Comparison of ENCODE assay signal across 13 mouse cellular contexts in genomic region chr1:54585971-54586555, GRCm38 (mm10). TPM values are rescaled to one million over a fixed set of nuclear protein-coding genes. Genes with fewer than 3 reads are reported as not detected.
DNase-seq lines count a peak whose midpoint lies in the region; ATAC-seq and TF ChIP-seq lines count a peak whose summit lies in the region.
"Had no signal": no experiment of that assay in that cellular context is flagged by ENCODE, and none has a peak within 500 bp of the region (broad histone marks: within the 10 kb centered on the region; RNA-seq: fewer than 3 reads in every experiment).

No protein-coding gene starts in this region.

- no peak overlapping the region for H3K9ac ChIP-seq in forebrain, embryonic 11.5 days (ENCODE audit: low read length)
- no peak overlapping the region for H3K9ac ChIP-seq in forebrain, embryonic 13.5 days
- no peak overlapping the region for H3K9ac ChIP-seq in neural tube, embryonic 13.5 days
- no peak overlapping the region for H3K9ac ChIP-seq in neural tube, embryonic 15.5 days (replicated peaks)
- H3K9ac ChIP-seq in forebrain, postnatal 0 days, result no peak overlapping the region
- H3K9ac ChIP-seq: intestine, embryonic 15.5 days had no signal

- H3K4me2 ChIP-seq in forebrain, embryonic 11.5 days (ENCODE audit: low read depth, low read length, severe bottlenecking), result no peak overlapping the region
- no peak overlapping the region for H3K4me2 ChIP-seq in forebrain, embryonic 13.5 days
- no peak overlapping the region for H3K4me2 ChIP-seq in neural tube, embryonic 13.5 days
- H3K4me2 ChIP-seq in neural tube, embryonic 15.5 days, result no peak overlapping the region
- H3K4me2 ChIP-seq in forebrain, postnatal 0 days (ENCODE audit: low read depth), result no peak overlapping the region
- H3K4me2 ChIP-seq: intestine, embryonic 15.5 days had no signal

- peak; percentile 51; the same call in 1 of the 2 replicates for ATAC-seq in forebrain, embryonic 11.5 days (replicated peaks; ENCODE audit: low FRiP score)
- ATAC-seq in forebrain, embryonic 13.5 days, result no peak
- ATAC-seq in neural tube, embryonic 13.5 days (ENCODE audit: low read depth), result peak; percentile 57; the same call in 1 of the 2 replicates
- no peak for ATAC-seq in neural tube, embryonic 15.5 days (ENCODE audit: low FRiP score)
- ATAC-seq in forebrain, postnatal 0 days, result no peak; the same call in 1 of the 2 replicates
- ATAC-seq: intestine, embryonic 15.5 days had no signal

- 43% methylated on average over 5 of the region's 5 CpGs for whole genome bisulfite sequencing in forebrain, embryonic 11.5 days
- WGBS in forebrain, embryonic 13.5 days, result 29% methylated on average over 5 of the region's 5 CpGs
- 36% methylated on average over 5 of the region's 5 CpGs for WGBS in neural tube, embryonic 13.5 days
- 33% methylated on average over 5 of the region's 5 CpGs for whole genome bisulfite sequencing in neural tube, embryonic 15.5 days
- 27% methylated on average over 5 of the region's 5 CpGs for WGBS in forebrain, postnatal 0 days

- peaks cover 5% of the 10 kb centered on the region; the same call in 1 of the 2 replicates for H3K4me1 ChIP-seq in forebrain, embryonic 11.5 days (replicated peaks; ENCODE audit: control insufficient read depth, insufficient read depth, low read length)
- peaks cover 18% of the 10 kb centered on the region for H3K4me1 ChIP-seq in forebrain, embryonic 13.5 days
- H3K4me1 ChIP-seq in neural tube, embryonic 13.5 days (replicated peaks), result peaks cover 12% of the 10 kb centered on the region
- peaks cover 6% of the 10 kb centered on the region for H3K4me1 ChIP-seq in neural tube, embryonic 15.5 days
- H3K4me1 ChIP-seq in forebrain, postnatal 0 days (ENCODE audit: insufficient read depth), result no peaks in the 10 kb centered on the region
- H3K4me1 ChIP-seq: intestine, embryonic 15.5 days had no signal

- H3K27ac ChIP-seq in forebrain, embryonic 11.5 days (ENCODE audit: low read depth, low read length), result no peak overlapping the region
- H3K27ac ChIP-seq in forebrain, embryonic 13.5 days, result no peak overlapping the region; the same call in 1 of the 2 replicates
- H3K27ac ChIP-seq in neural tube, embryonic 13.5 days (replicated peaks), result no peak overlapping the region
- H3K27ac ChIP-seq in neural tube, embryonic 15.5 days (replicated peaks), result no peak overlapping the region
- no peak overlapping the region; the same call in 1 of the 2 replicates for H3K27ac ChIP-seq in forebrain, postnatal 0 days (ENCODE audit: low read depth, low read length)
- H3K27ac ChIP-seq: heart, embryonic 10.5 days; intestine, embryonic 15.5 days had no signal

- TF ChIP-seq CTCF in forebrain, postnatal 0 days (IDR thresholded peaks at IDR 0.05; ENCODE audit: low read depth), result no peak

- no peaks in the 10 kb centered on the region for H3K9me3 ChIP-seq in forebrain, embryonic 11.5 days (ENCODE audit: control insufficient read depth, low read length)
- H3K9me3 ChIP-seq in forebrain, embryonic 13.5 days (replicated peaks), result no peaks in the 10 kb centered on the region
- H3K9me3 ChIP-seq in neural tube, embryonic 13.5 days, result no peaks in the 10 kb centered on the region
- no peaks in the 10 kb centered on the region for H3K9me3 ChIP-seq in neural tube, embryonic 15.5 days (replicated peaks)
- H3K9me3 ChIP-seq in forebrain, postnatal 0 days (ENCODE audit: low read length), result no peaks in the 10 kb centered on the region
- H3K9me3 ChIP-seq: heart, embryonic 10.5 days; intestine, embryonic 15.5 days had no signal

- no peak overlapping the region for H3K4me3 ChIP-seq in forebrain, embryonic 11.5 days (ENCODE audit: low read depth, low read length)
- H3K4me3 ChIP-seq in forebrain, embryonic 13.5 days, result no peak overlapping the region
- no peak overlapping the region for H3K4me3 ChIP-seq in neural tube, embryonic 13.5 days
- H3K4me3 ChIP-seq in neural tube, embryonic 15.5 days (replicated peaks), result no peak overlapping the region
- H3K4me3 ChIP-seq in forebrain, postnatal 0 days (ENCODE audit: low read depth, low read length), result no peak overlapping the region
- H3K4me3 ChIP-seq: heart, embryonic 10.5 days; intestine, embryonic 15.5 days had no signal

- H3K36me3 ChIP-seq in forebrain, embryonic 11.5 days (ENCODE audit: control insufficient read depth, insufficient read depth, low read length), result no peaks in the 10 kb centered on the region
- no peaks in the 10 kb centered on the region for H3K36me3 ChIP-seq in forebrain, embryonic 13.5 days (ENCODE audit: poor library complexity, severe bottlenecking)
- no peaks in the 10 kb centered on the region for H3K36me3 ChIP-seq in neural tube, embryonic 13.5 days
- H3K36me3 ChIP-seq in neural tube, embryonic 15.5 days, result no peaks in the 10 kb centered on the region
- no peaks in the 10 kb centered on the region for H3K36me3 ChIP-seq in forebrain, postnatal 0 days (ENCODE audit: insufficient read depth)
- H3K36me3 ChIP-seq: heart, embryonic 10.5 days; intestine, embryonic 15.5 days had no signal

- H3K27me3 ChIP-seq in forebrain, embryonic 11.5 days (ENCODE audit: control insufficient read depth, insufficient read depth, low read length), result no peaks in the 10 kb centered on the region
- H3K27me3 ChIP-seq in forebrain, embryonic 13.5 days, result no peaks in the 10 kb centered on the region
- H3K27me3 ChIP-seq in neural tube, embryonic 13.5 days, result no peaks in the 10 kb centered on the region
- no peaks in the 10 kb centered on the region for H3K27me3 ChIP-seq in neural tube, embryonic 15.5 days (replicated peaks)
- no peaks in the 10 kb centered on the region for H3K27me3 ChIP-seq in forebrain, postnatal 0 days (ENCODE audit: insufficient read depth, low read length)
- H3K27me3 ChIP-seq: intestine, embryonic 15.5 days had no signal

- DNase-seq in forebrain, embryonic 11.5 days (ENCODE audit: low spot score), result no peak
- DNase-seq in forebrain, postnatal 0 days, result peak; percentile 18
- no peak for DNase-seq in frontal cortex, postnatal 25 days (ENCODE audit: low spot score in 2 of 2)
- no peak for DNase-seq in ovary, postnatal 10 days (ENCODE audit: low spot score)
- DNase-seq in cerebellum, postnatal 14 days, result no peak
- DNase-seq: adrenal gland, adult 2 months; cerebellum, postnatal 36 days; heart, postnatal 36 days had no signal

RNA-seq across cellular contexts. Expression of gene Pgap1, which starts 28.6 kb away (rescaled TPM):
- 18.9 and 19.9 TPM in 2 replicates for polyA plus RNA-seq in forebrain, embryonic 11.5 days (2014; fragmentation: Nextera tagmentation; extraction: Ambion mirVana)
- 26.7 and 29.7 TPM in 2 replicates for polyA plus RNA-seq in forebrain, embryonic 13.5 days (2015; fragmentation: Nextera tagmentation; extraction: Ambion mirVana)
- 18.6 and 20.3 TPM in 2 replicates for polyA plus RNA-seq in neural tube, embryonic 13.5 days (2015; fragmentation: Nextera tagmentation; extraction: Ambion mirVana)
- polyA plus RNA-seq in neural tube, embryonic 15.5 days (2015; fragmentation: Nextera tagmentation; extraction: Ambion mirVana), result 19.4 and 19.5 TPM in 2 replicates
- 53.9 and 87.2 TPM in 2 replicates for total RNA-seq in forebrain, postnatal 0 days (2014; rRNA removed)
- 9.1 and 18.2 TPM in 2 replicates for polyA plus RNA-seq in forebrain, postnatal 0 days (2015; fragmentation: Nextera tagmentation; extraction: Ambion mirVana)

Comparison
In these comparisons a context has a peak if more than half of its experiments do, and no peak if none do; other contexts are left out.
1. ATAC-seq: peak in forebrain, embryonic 11.5 days (single experiment) and neural tube, embryonic 13.5 days (single experiment); none in forebrain, embryonic 13.5 days (single experiment), neural tube, embryonic 15.5 days (single experiment) and forebrain, postnatal 0 days (single experiment).